Mouse (Mus musculus) cerebellum, adult 2 months (tissue): ENCODE measurements around the gene Evi5l. TPM values are rescaled to one million over a fixed set of nuclear protein-coding genes. Genes with fewer than 3 reads are reported as not detected.

ENCODE experiments used
- DNase-seq, 2 experiments: peaks; one replicate each; pipeline ENCODE4 v3.0.0; 2021
- H3K27ac ChIP-seq: fragments of 200-500 bp; 2 replicates; pipeline ENCODE4 v1.5.1; 2012; ENCODE audit warnings: low read length, control low read depth, inconsistent platforms; ENCODE audit not compliant: insufficient read depth
- H3K27me3 ChIP-seq: fragments of 200-500 bp; 2 replicates; pipeline ENCODE4 v1.6.1; 2012; ENCODE audit warnings: inconsistent platforms, mild to moderate bottlenecking, low read length, moderate library complexity; ENCODE audit not compliant: control insufficient read depth, insufficient read depth
- H3K4me1 ChIP-seq: fragments of 200-500 bp; 2 replicates; pipeline ENCODE4 v1.6.1; 2011; ENCODE audit warnings: low read length; ENCODE audit not compliant: control insufficient read depth, insufficient read depth
- H3K4me3 ChIP-seq: fragments of 200-500 bp; replicated peaks from 2 replicates; pipeline ENCODE3; 2011; ENCODE audit warnings: mild to moderate bottlenecking, low read depth, low read length, control low read depth; ENCODE audit not compliant: insufficient read depth
- CTCF ChIP-seq: fragments of 200-500 bp; IDR thresholded peaks from 2 replicates; pipeline ENCODE4 v1.5.1; 2011; ENCODE audit warnings: low read depth, mild to moderate bottlenecking, control low read depth, low read length, moderate library complexity, borderline replicate concordance; ENCODE audit not compliant: insufficient read depth
- POLR2A ChIP-seq: fragments of 200-500 bp; IDR thresholded peaks from 2 replicates; pipeline ENCODE4 v1.6.1; 2011; ENCODE audit warnings: low read length, control low read depth, borderline replicate concordance; ENCODE audit not compliant: insufficient read depth
- WGBS: fragments of 180-500 bp; shearing (Covaris S2); methylation state at CpG from one replicate; pipeline ENCODE4 v1.1.7; 2018; 5-methylcytosine and 5-hydroxymethylcytosine counted together
- polyA plus RNA-seq: library from polyadenylated mRNA; depleted of rRNA; stranded (reverse); fragments of >200 nt; gene quantifications from 2 replicates; pipeline ENCODE4 v1.2.3, GENCODE M21; 2012; rRNA removed

Evi5l gene
- polyA plus RNA-seq, 1 experiment: 73.3 TPM

DNA sequence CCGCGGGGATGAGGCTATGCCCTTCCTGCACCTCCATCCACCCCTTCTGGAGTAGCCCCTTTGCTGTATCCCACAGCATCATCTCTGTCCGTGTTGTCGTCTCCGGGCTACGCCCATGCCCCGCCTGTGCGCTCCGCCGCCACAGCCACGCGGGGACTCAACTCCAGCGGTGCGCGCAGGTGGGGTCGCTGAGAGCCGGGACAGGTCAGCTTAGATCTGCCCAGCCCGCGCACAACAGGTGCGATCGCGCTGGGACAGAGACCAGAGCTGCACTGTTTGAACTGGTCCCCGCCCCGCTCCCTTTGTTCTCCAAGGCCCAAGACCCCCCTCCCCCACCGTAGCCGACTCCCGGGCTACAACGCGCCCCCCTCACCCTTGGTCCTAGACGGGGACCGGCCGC is 92.3 kb downstream of the Evi5l start:
- Histone ChIP-seq H3K27ac (no peak overlapping the region), H3K4me1 (peaks cover 8% of the 10 kb centered on the region), H3K27me3 (no peaks in the 10 kb centered on the region), H3K4me3 (peak overlapping the region; percentile 18)
- WGBS: under 1% methylated on average over 32 of the region's 32 CpGs
- TF ChIP-seq POLR2A: no peak
- no peak for TF ChIP-seq CTCF
- DNase-seq: peak in 1 of 2 experiments; percentile 37

DNA sequence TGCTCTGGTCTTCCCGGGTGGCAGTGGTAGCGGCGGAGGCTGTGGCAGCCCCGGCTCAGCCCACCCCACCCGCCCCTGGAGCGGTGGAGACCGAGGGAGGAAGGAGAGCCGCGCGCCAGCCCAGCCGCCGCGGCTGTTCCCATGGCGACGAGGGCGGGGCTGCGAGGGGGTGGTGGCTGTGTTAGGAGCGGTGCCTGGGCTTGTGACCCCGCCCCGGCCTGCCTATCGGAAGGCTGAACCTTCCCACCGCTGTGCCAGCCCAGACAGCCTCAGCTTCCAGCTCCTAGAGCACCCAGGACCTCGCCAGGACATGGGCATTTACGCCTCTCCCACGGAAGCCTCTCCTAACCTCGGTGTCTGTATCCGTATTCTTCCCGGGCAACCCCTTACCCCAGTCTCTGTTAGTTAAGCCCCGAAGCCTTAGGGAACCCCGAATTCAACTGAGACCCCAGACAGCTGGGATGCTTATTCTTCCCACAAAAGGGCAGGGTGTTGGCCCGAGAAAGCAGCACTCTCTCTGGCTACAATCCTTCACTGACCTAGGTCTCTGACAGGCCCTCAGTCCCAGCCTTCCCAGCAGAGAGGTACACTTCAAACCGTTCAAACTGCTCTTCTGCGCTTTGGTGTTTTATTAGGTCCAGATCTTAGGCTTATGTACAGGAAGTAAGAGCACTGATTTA is 92.9 kb downstream of the Evi5l start, which contains the start of gene Ctxn1:
TSS of gene Ctxn1 (minus strand) at position 150 of the 680 bp plus-strand sequence.
- H3K4me1 ChIP-seq: peaks cover 5% of the 10 kb centered on the region; the same call in 1 of the 2 replicates
- WGBS: 7% methylated on average over 33 of the region's 33 CpGs
- no peak within 1 kb of the TSS for H3K27ac ChIP-seq
- no peaks in the 10 kb centered on the region for H3K27me3 ChIP-seq
- H3K4me3 ChIP-seq: peak within 1 kb of the TSS; percentile 18
- no peak for TF ChIP-seq CTCF
- no peak for TF ChIP-seq POLR2A
- DNase-seq: peak; percentile 70 to 73

DNA sequence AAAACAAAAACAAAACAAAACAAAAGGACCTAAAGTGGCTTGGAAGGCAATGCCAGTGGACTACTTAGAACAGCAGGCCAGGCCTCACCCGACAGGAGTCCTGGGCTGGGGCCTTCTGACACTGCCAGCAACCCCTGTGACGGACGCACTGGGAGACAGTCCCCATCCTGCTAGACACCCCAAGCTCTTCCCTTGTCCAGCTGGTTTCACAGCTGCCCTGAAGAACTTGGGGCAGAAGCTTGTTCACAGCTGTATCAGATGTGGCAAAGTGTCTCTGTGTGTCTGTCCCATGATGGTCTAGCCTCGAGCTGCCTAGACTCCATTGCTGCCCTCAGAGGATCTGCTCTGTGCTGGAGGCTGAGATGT is 93.4 kb downstream of the Evi5l start:
- Histone ChIP-seq H3K4me3 (no peak overlapping the region), H3K27ac (no peak overlapping the region), H3K27me3 (no peaks in the 10 kb centered on the region), H3K4me1 (peaks cover 5% of the 10 kb centered on the region; the same call in 1 of the 2 replicates)
- 70% methylated on average over 4 of the region's 4 CpGs for WGBS
- no peak for DNase-seq
- TF ChIP-seq CTCF: no peak
- TF ChIP-seq POLR2A: no peak

Other genes with a start within 250 kb of the Evi5l start
- 0.08 TPM in 1 of 2 replicates, not detected in the other for gene Cd209b, start 239.7 kb upstream of the Evi5l start, polyA plus RNA-seq
- 0.08 and 0.14 TPM in 2 replicates for gene Cd209c, start 211.8 kb upstream of the Evi5l start, polyA plus RNA-seq
- 0.38 and 0.46 TPM in 2 replicates for gene Cd209f, start 60.7 kb upstream of the Evi5l start, polyA plus RNA-seq
- 0.20 and 0.21 TPM in 2 replicates for gene Cd209g, start 32.5 kb upstream of the Evi5l start, polyA plus RNA-seq
- 8.2 and 8.6 TPM in 2 replicates for gene Prr36, start 50.9 kb downstream of the Evi5l start, polyA plus RNA-seq
- 0.02 TPM in 1 of 2 replicates, not detected in the other for gene Lrrc8e, start 60.3 kb downstream of the Evi5l start, polyA plus RNA-seq
- 85.2 and 86.7 TPM in 2 replicates for gene Map2k7, start 72.2 kb downstream of the Evi5l start, polyA plus RNA-seq
- 8.6 and 9.4 TPM in 2 replicates for gene Gm49320, start 72.3 kb downstream of the Evi5l start, polyA plus RNA-seq
- gene Tgfbr3l, start 81.6 kb downstream of the Evi5l start, polyA plus RNA-seq: 32.6 and 39.8 TPM in 2 replicates
- gene Snapc2, start 86.5 kb downstream of the Evi5l start, polyA plus RNA-seq: 43.8 and 47.0 TPM in 2 replicates
- 21.8 and 24.1 TPM in 2 replicates for gene Ctxn1, start 92.7 kb downstream of the Evi5l start, polyA plus RNA-seq
- 91.5 and 98.4 TPM in 2 replicates for gene Timm44, start 109.3 kb downstream of the Evi5l start, polyA plus RNA-seq
- 16.9 and 17.2 TPM in 2 replicates for gene Ccl25, start 158.6 kb downstream of the Evi5l start, polyA plus RNA-seq
- gene Elavl1, start 158.8 kb downstream of the Evi5l start, polyA plus RNA-seq: 36.8 and 37.3 TPM in 2 replicates